Mouse (Mus musculus) C2C12 (cell line): ENCODE results near the gene Dock7.

Source experiments
- CEBPB ChIP-seq: IDR thresholded peaks from one replicate; pipeline ENCODE4 v1.6.1; 2011; ENCODE audit warnings: low read depth, mild to moderate bottlenecking, control low read depth, moderate library complexity
- CTCF ChIP-seq: IDR thresholded peaks from one replicate; pipeline ENCODE4 v1.5.1; 2011; ENCODE audit not compliant: control insufficient read depth, insufficient read depth, insufficient read length
- MAX ChIP-seq: IDR thresholded peaks from one replicate; pipeline ENCODE4 v1.6.1; 2011; ENCODE audit warnings: mild to moderate bottlenecking, control low read depth
- USF1 ChIP-seq: IDR thresholded peaks from one replicate; pipeline ENCODE4 v1.6.1; 2011; ENCODE audit warnings: low read depth, mild to moderate bottlenecking, control low read depth, moderate library complexity

DNA sequence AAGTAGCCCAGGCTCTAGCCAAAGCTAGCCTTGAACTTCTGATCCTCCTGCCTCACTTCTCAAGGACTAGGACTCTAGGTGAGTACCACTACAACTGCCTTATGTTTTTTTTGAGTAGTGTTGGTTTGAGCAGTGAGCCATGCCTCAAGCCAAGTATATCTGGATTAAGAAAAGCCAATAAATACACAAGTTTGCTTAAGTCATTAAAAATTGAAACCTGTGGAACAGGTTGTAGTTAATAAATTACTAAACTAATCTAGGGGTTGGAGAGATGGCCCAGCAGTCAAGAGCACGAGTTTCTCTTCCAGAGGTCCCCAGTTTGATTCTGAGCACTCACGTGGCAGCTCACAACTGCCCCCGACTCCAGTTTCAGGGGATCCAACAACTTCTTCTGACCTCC lies 20.9 kb upstream of the Dock7 start:
- TF ChIP-seq USF1 (no peak), CEBPB (no peak), CTCF (no peak), MAX (no peak)
